Mouse (Mus musculus) kidney, adult 2 months (tissue): ENCODE measurements around the gene Rasal1.

Experiments
- CTCF ChIP-seq: fragments of 200-500 bp; conservative IDR thresholded peaks from 2 replicates; pipeline ENCODE4 v1.5.1; 2011; ENCODE audit warnings: low read depth, mild to moderate bottlenecking, control low read depth, low read length, moderate library complexity, mixed read lengths; ENCODE audit not compliant: insufficient read depth, insufficient read length
- POLR2A ChIP-seq: fragments of 200-500 bp; IDR thresholded peaks from one replicate; pipeline ENCODE4 v1.6.1; 2011; ENCODE audit warnings: low read depth, low read length, control low read depth

DNA sequence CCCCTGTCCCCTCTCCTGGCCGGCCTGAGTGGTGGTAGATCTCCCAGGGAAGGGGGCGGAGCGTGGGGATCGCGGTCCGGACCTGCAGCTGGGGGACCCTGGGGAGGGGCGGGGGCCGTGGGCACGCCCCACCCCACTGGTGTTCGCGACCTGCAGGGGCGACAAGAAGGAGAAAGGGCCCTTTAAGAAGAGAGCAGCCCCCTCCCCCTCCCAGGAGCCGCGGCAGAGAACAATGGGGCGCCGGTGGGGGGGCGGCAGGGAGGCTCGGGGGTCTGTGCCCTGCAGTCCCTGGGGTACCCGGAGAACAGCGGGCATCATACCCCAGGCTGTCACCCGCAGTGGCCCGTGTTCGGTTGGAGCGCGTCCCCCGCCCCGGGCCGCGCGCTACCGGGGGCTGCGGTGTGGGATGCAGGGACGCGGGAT lies 62.2 kb downstream of the Rasal1 start:
- TF ChIP-seq POLR2A, result no peak
- no peak for TF ChIP-seq CTCF
